8 mouse cellular contexts compared by ENCODE assay signal in genomic region chr4:147869238-147869637, GRCm38 (mm10). TPM values are rescaled to one million over a fixed set of nuclear protein-coding genes. Genes with fewer than 3 reads are reported as not detected.
A peak's percentile ranks its signal among the peaks of the same experiment; 100 is the strongest.
DNase-seq lines count a peak whose midpoint lies in the region; ATAC-seq and TF ChIP-seq lines count a peak whose summit lies in the region.

No protein-coding gene starts in this region.

- peaks cover 22% of the 10 kb centered on the region for H3K79me2 ChIP-seq in myocyte (ENCODE audit: control insufficient read depth, insufficient read depth)

- no peak for ATAC-seq in kidney, embryonic 14.5 days (ENCODE audit: low FRiP score, low TSS enrichment)
- no peak for ATAC-seq in hindbrain, postnatal 0 days

- H3K4me2 ChIP-seq in kidney, embryonic 14.5 days (replicated peaks; ENCODE audit: low read depth, low read length) = peak overlapping the region; percentile 65
- peak overlapping the region; percentile 86 for H3K4me2 ChIP-seq in hindbrain, postnatal 0 days (ENCODE audit: low read depth, low read length)
- H3K4me2 ChIP-seq in myocyte (ENCODE audit: low read depth) = peak overlapping the region; percentile 88

- peak overlapping the region; percentile 30 for H3ac ChIP-seq in myocyte (ENCODE audit: control insufficient read depth, insufficient read length)

- no peak overlapping the region for H3K27ac ChIP-seq in kidney, embryonic 14.5 days (ENCODE audit: low read depth, low read length)
- peak overlapping the region; percentile 12; the same call in 1 of the 2 replicates for H3K27ac ChIP-seq in hindbrain, postnatal 0 days

- H3K9me3 ChIP-seq in kidney, embryonic 14.5 days (ENCODE audit: control insufficient read depth, low read length) = no peaks in the 10 kb centered on the region
- H3K9me3 ChIP-seq in hindbrain, postnatal 0 days (ENCODE audit: low read length) = no peaks in the 10 kb centered on the region

- no peak for DNase-seq in kidney, postnatal 25 days
- peak; percentile 5 for DNase-seq in embryo, embryonic 11 days
- no peak for DNase-seq in hindbrain, postnatal 0 days (ENCODE audit: low spot score)
- DNase-seq in adrenal gland, adult 8-10 months = no peak
- no peak for DNase-seq in gastrocnemius, adult 18-20 months (ENCODE audit: low spot score)
- no peak for DNase-seq in cerebellum, adult 9-10 months

- no peaks in the 10 kb centered on the region for H3K27me3 ChIP-seq in kidney, embryonic 14.5 days (ENCODE audit: control insufficient read depth, insufficient read depth, low read length)
- no peaks in the 10 kb centered on the region for H3K27me3 ChIP-seq in hindbrain, postnatal 0 days (ENCODE audit: insufficient read depth, low read length)
- H3K27me3 ChIP-seq in myocyte (ENCODE audit: control insufficient read depth, insufficient read depth, insufficient read length) = no peaks in the 10 kb centered on the region

- 17% methylated on average over 5 of the region's 5 CpGs for WGBS in kidney, embryonic 14.5 days
- 16% methylated on average over 5 of the region's 5 CpGs for WGBS in hindbrain, postnatal 0 days

- peak overlapping the region; percentile 66 for H3K9ac ChIP-seq in kidney, embryonic 14.5 days (ENCODE audit: low read depth, low read length)
- H3K9ac ChIP-seq in hindbrain, postnatal 0 days (replicated peaks; ENCODE audit: low read length) = peak overlapping the region; percentile 56

- H3K36me3 ChIP-seq in kidney, embryonic 14.5 days (ENCODE audit: control insufficient read depth, insufficient read depth, low read length) = peaks cover 36% of the 10 kb centered on the region
- H3K36me3 ChIP-seq in hindbrain, postnatal 0 days (ENCODE audit: insufficient read depth, low read length) = peaks cover 17% of the 10 kb centered on the region; the same call in 1 of the 2 replicates
- H3K36me3 ChIP-seq in myocyte (ENCODE audit: control insufficient read depth, insufficient read depth) = peaks cover 24% of the 10 kb centered on the region

- peaks cover 19% of the 10 kb centered on the region for H3K4me1 ChIP-seq in kidney, embryonic 14.5 days (ENCODE audit: control insufficient read depth, insufficient read depth, low read length)
- H3K4me1 ChIP-seq in hindbrain, postnatal 0 days (ENCODE audit: insufficient read depth, low read length) = peaks cover 16% of the 10 kb centered on the region

- no peak for TF ChIP-seq POLR2A in myocyte (IDR thresholded peaks at IDR 0.05; ENCODE audit: insufficient read length, low read depth)

- H3K4me3 ChIP-seq in kidney, embryonic 14.5 days (ENCODE audit: low read length) = peak overlapping the region; percentile 87
- H3K4me3 ChIP-seq in hindbrain, postnatal 0 days (ENCODE audit: low read length) = peak overlapping the region; percentile 58
- peak overlapping the region; percentile 78 for H3K4me3 ChIP-seq in myocyte

- no peak for TF ChIP-seq CTCF in hindbrain, postnatal 0 days (IDR thresholded peaks at IDR 0.05; ENCODE audit: low read depth)

TF ChIP-seq in myocyte, 11 proteins besides CTCF, POLR2A, EP300 and RAD21:
- TF ChIP-seq POLR2AphosphoS2 (IDR thresholded peaks at IDR 0.05; ENCODE audit: insufficient read length, low read depth) (no peak), MYOD1 (IDR thresholded peaks at IDR 0.05; ENCODE audit: control insufficient read depth in 1 of 3, insufficient read length in 2 of 3, low read depth in 2 of 3) (no peak), E2F4 (IDR thresholded peaks at IDR 0.05; ENCODE audit: insufficient read depth) (no peak), TCF12 (IDR thresholded peaks at IDR 0.05; ENCODE audit: insufficient read depth, poor library complexity, severe bottlenecking) (no peak)

RNA-seq across cellular contexts. Expression of gene Fv1, which starts 0.5 kb away (rescaled TPM):
- 4.6 and 11.6 TPM in 2 replicates for polyA plus RNA-seq in kidney, embryonic 14.5 days (2014; fragmentation: Nextera tagmentation; extraction: Ambion mirVana)
- 3.2 and 5.6 TPM in 2 replicates for total RNA-seq in hindbrain, postnatal 0 days (2014; rRNA removed)
- polyA plus RNA-seq in hindbrain, postnatal 0 days (2015; fragmentation: Nextera tagmentation; extraction: Ambion mirVana) = 3.7 and 4.3 TPM in 2 replicates
- 3.7 TPM for polyA plus RNA-seq in myocyte (2012; fragmentation: generic; extraction: Trizol)
- total RNA-seq in adrenal gland, adult 8-10 months (2022) = 10 to 100 TPM; 10.8 to 16.2 (median 13.3) TPM
- 1 to 10 TPM; 5.5 to 7.0 TPM for total RNA-seq in gastrocnemius, adult 18-20 months (2021)

RNA-seq across cellular contexts. Expression of gene Miip, which starts 0.6 kb away (rescaled TPM):
- 34.7 and 37.6 TPM in 2 replicates for polyA plus RNA-seq in kidney, embryonic 14.5 days (2014; fragmentation: Nextera tagmentation; extraction: Ambion mirVana)
- 33.5 and 34.3 TPM in 2 replicates for total RNA-seq in hindbrain, postnatal 0 days (2014; rRNA removed)
- polyA plus RNA-seq in hindbrain, postnatal 0 days (2015; fragmentation: Nextera tagmentation; extraction: Ambion mirVana) = 35.1 and 36.0 TPM in 2 replicates
- polyA plus RNA-seq in myocyte (2012; fragmentation: generic; extraction: Trizol) = 11.0 TPM
- total RNA-seq in adrenal gland, adult 8-10 months (2022) = 10 to 100 TPM; 18.4 to 33.8 (median 29.1) TPM
- 1 to 10 TPM; 4.5 to 6.1 TPM for total RNA-seq in gastrocnemius, adult 18-20 months (2021)

RNA-seq across cellular contexts. Expression of gene Zfp933, which starts 21.1 kb away (rescaled TPM):
- polyA plus RNA-seq in kidney, embryonic 14.5 days (2014; fragmentation: Nextera tagmentation; extraction: Ambion mirVana) = 5.0 and 5.4 TPM in 2 replicates
- 8.1 and 8.3 TPM in 2 replicates for total RNA-seq in hindbrain, postnatal 0 days (2014; rRNA removed)
- polyA plus RNA-seq in hindbrain, postnatal 0 days (2015; fragmentation: Nextera tagmentation; extraction: Ambion mirVana) = 3.1 and 5.2 TPM in 2 replicates
- polyA plus RNA-seq in myocyte (2012; fragmentation: generic; extraction: Trizol) = 0.66 TPM
- 10 to 100 TPM; 36.0 to 78.9 (median 42.2) TPM for total RNA-seq in adrenal gland, adult 8-10 months (2022)
- 1 to 10 TPM; 7.8 to 9.0 TPM for total RNA-seq in gastrocnemius, adult 18-20 months (2021)

RNA-seq across cellular contexts. Expression of gene Mfn2, which starts 35.3 kb away (rescaled TPM):
- 12.1 and 31.0 TPM in 2 replicates for polyA plus RNA-seq in kidney, embryonic 14.5 days (2014; fragmentation: Nextera tagmentation; extraction: Ambion mirVana)
- total RNA-seq in hindbrain, postnatal 0 days (2014; rRNA removed) = 86.1 and 88.6 TPM in 2 replicates
- 84.9 and 86.8 TPM in 2 replicates for polyA plus RNA-seq in hindbrain, postnatal 0 days (2015; fragmentation: Nextera tagmentation; extraction: Ambion mirVana)
- polyA plus RNA-seq in myocyte (2012; fragmentation: generic; extraction: Trizol) = 75.8 TPM
- 100 to 1,000 TPM; 119 to 236 (median 168) TPM for total RNA-seq in adrenal gland, adult 8-10 months (2022)
- 100 to 1,000 TPM; 403 to 443 TPM for total RNA-seq in gastrocnemius, adult 18-20 months (2021)

RNA-seq across cellular contexts. Expression of gene Zfp984, which starts 59.6 kb away (rescaled TPM):
- polyA plus RNA-seq in kidney, embryonic 14.5 days (2014; fragmentation: Nextera tagmentation; extraction: Ambion mirVana) = 11.0 and 14.9 TPM in 2 replicates
- total RNA-seq in hindbrain, postnatal 0 days (2014; rRNA removed) = 1.5 and 1.9 TPM in 2 replicates
- 3.4 TPM in 2 replicates for polyA plus RNA-seq in hindbrain, postnatal 0 days (2015; fragmentation: Nextera tagmentation; extraction: Ambion mirVana)
- polyA plus RNA-seq in myocyte (2012; fragmentation: generic; extraction: Trizol) = 0.01 TPM
- 1 to 10 TPM; 4.5 to 8.1 (median 5.5) TPM for total RNA-seq in adrenal gland, adult 8-10 months (2022)
- 1 to 10 TPM; 1.2 to 1.3 TPM for total RNA-seq in gastrocnemius, adult 18-20 months (2021)
